Mouse (Mus musculus): ENCODE results near the gene Lgr5.

DNA sequence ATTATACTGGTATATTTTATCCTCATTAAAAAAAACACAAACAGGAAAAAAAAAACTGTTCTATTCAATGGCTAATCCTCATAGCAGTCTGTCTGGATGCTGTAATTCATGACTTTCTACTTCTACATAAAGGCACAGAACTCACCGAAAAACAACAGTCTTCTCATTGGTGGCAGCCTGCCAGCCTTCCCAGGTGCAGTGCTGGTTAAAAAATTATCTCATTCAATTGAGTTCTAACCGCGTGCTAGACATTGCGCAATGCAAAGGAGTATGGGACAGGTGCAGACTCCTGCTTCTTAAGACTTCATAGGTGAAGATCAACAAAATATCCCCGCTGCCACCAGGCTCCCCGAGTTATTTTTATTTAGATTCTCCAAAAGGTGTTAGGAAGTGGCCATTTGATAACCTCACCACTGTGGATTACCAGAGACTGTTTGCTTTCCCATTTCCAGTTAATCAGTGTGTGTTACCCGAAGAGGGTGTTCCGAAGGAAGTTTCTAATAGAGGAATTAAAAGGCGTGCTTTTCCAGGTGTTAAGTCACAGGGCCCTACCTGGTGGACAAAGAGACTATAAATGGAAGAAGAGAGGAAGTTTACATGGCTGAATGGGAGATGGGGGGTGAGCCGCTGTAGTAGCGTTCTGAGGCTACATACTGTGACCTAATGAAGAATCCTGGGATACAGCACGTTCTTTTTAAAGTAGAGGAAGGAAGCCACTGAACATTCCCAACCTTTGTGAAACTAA is 26.3 kb downstream of the Lgr5 start:
- TF ChIP-seq CTCF (IDR thresholded peaks at IDR 0.05) (no peak), EP300 (IDR thresholded peaks at IDR 0.05) (no peak)
